Mouse (Mus musculus) hindbrain, embryonic 16.5 days (tissue): ENCODE results near the gene Pgbd5. TPM values are rescaled to one million over a fixed set of nuclear protein-coding genes. Genes with fewer than 3 reads are reported as not detected.

Experiments used
- ATAC-seq: fragments of 200-750 bp; cut with Nextera tagmentation; 2 replicates; pipeline ENCODE4 v1.8.0; 2017; ENCODE audit warnings: moderate TSS enrichment, moderate library complexity
- H3K27ac ChIP-seq: fragments of 300-500 bp; sonication (generic); 2 replicates; pipeline ENCODE4 v1.5.1; 2014; ENCODE audit warnings: low read depth, mild to moderate bottlenecking, control low read depth, low read length, moderate library complexity
- H3K27me3 ChIP-seq: fragments of 300-500 bp; sonication (generic); replicated peaks from 2 replicates; pipeline ENCODE4 v1.6.1; 2014; ENCODE audit warnings: low read length; ENCODE audit not compliant: control insufficient read depth, insufficient read depth
- H3K36me3 ChIP-seq: fragments of 300-500 bp; sonication (generic); 2 replicates; pipeline ENCODE4 v1.6.1; 2014; ENCODE audit warnings: mild to moderate bottlenecking, low read length, moderate library complexity, mixed read lengths; ENCODE audit not compliant: control insufficient read depth, insufficient read depth
- H3K4me1 ChIP-seq: fragments of 300-500 bp; sonication (generic); 2 replicates; pipeline ENCODE4 v1.6.1; 2014; ENCODE audit warnings: low read depth, low read length; ENCODE audit not compliant: control insufficient read depth, insufficient read depth
- H3K4me2 ChIP-seq: fragments of 300-500 bp; sonication (generic); 2 replicates; pipeline ENCODE4 v1.6.1; 2014; ENCODE audit warnings: mild to moderate bottlenecking, low read length, control low read depth, moderate library complexity
- H3K4me3 ChIP-seq: fragments of 300-500 bp; sonication (generic); 2 replicates; pipeline ENCODE4 v1.5.1; 2014; ENCODE audit warnings: mild to moderate bottlenecking, low read length, control low read depth, moderate library complexity
- H3K9ac ChIP-seq: fragments of 300-500 bp; sonication (generic); 2 replicates; pipeline ENCODE4 v1.6.1; 2014; ENCODE audit warnings: low read depth, mild to moderate bottlenecking, control low read depth, low read length, moderate library complexity
- H3K9me3 ChIP-seq: fragments of 300-500 bp; sonication (generic); 2 replicates; pipeline ENCODE4 v1.6.1; 2014; ENCODE audit warnings: mild to moderate bottlenecking, low read length, moderate library complexity; ENCODE audit not compliant: control insufficient read depth
- WGBS: fragments of 180-500 bp; shearing (Covaris S2); extraction: QIAGEN DNeasy Blood & Tissue Kit; methylation state at CpG from one replicate; pipeline ENCODE4 v1.1.7; 2014; 5-methylcytosine and 5-hydroxymethylcytosine counted together
- polyA plus RNA-seq: library from polyadenylated mRNA; unstranded; fragments of >200 nt; fragmentation: Nextera tagmentation; extraction: Ambion mirVana; gene quantifications from 2 replicates; pipeline ENCODE4 v1.2.1, GENCODE M21; 2015

Gene Pgbd5
- polyA plus RNA-seq, 1 experiment from 2014 or later: 13.6 TPM

DNA sequence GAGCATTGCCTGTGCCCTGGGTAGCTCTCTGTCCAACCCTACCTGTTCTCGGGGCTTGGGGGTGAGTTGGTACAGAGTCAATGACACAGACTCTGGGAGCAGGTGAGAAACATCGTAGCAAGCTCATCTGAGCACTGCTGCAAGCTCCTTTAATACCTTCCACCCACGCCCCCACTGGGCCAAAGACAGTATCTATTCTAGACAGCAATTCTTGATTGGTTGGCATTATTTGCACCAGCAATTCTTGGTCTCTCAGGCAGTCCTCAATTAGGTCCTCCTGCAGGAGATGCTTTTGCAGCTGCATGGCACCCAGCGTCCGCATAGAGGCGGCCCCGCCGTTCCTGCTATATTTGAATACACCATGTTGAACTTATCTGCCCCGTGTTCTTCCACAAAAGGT lies 22.7 kb upstream of the Pgbd5 start:
- no peak overlapping the region for H3K4me2 ChIP-seq
- no peak overlapping the region for H3K4me3 ChIP-seq
- no peak overlapping the region for H3K9ac ChIP-seq
- no peaks in the 10 kb centered on the region for H3K9me3 ChIP-seq
- ATAC-seq: no peak
- WGBS: 80% methylated on average over 9 of the region's 9 CpGs
- H3K27ac ChIP-seq: no peak overlapping the region
- H3K27me3 ChIP-seq: no peaks in the 10 kb centered on the region
- H3K36me3 ChIP-seq: no peaks in the 10 kb centered on the region
- H3K4me1 ChIP-seq: peaks cover 7% of the 10 kb centered on the region

- Histone ChIP-seq H3K9ac (no peak overlapping the region), H3K4me3 (no peak overlapping the region), H3K36me3 (no peaks in the 10 kb centered on the region), H3K27ac (no peak overlapping the region), H3K4me1 (peaks cover 7% of the 10 kb centered on the region), H3K9me3 (no peaks in the 10 kb centered on the region), H3K27me3 (no peaks in the 10 kb centered on the region), H3K4me2 (no peak overlapping the region)
- 34% methylated on average over 10 of the region's 10 CpGs for WGBS
- ATAC-seq: 0 out of 2 replicates have a peak, but pooled peaks have one; percentile 30
Observed at GRCm38 (mm10) chr8:124461103-124461502, 21.6 kb upstream of the Pgbd5 start.

DNA sequence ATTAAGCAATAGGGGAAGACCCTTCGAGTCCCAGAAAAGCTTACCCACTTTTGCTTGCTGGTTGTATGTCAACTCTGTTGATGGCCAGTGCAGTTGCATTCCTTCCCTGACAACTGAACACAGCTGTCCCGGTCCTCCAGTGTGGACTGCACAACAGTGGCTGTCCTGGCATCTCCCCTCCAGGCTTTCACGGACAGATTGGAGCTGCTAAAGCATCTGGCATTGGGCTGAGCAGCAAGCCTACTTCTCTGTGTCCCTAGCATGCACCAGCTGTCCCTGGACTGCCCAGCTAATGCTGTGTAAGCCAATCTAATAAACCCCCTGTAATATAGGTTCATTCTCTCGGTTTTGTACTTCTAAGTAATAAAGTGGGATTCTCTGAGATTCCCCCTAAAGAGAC lies 21.2 kb upstream of the Pgbd5 start:
- H3K4me2 ChIP-seq: no peak overlapping the region
- no peak overlapping the region for H3K27ac ChIP-seq
- peaks cover 7% of the 10 kb centered on the region for H3K4me1 ChIP-seq
- no peak overlapping the region for H3K4me3 ChIP-seq
- H3K9me3 ChIP-seq: no peaks in the 10 kb centered on the region
- ATAC-seq: 0 out of 2 replicates have a peak, but pooled peaks have one; percentile 14
- no peaks in the 10 kb centered on the region for H3K27me3 ChIP-seq
- no peak overlapping the region for H3K9ac ChIP-seq
- H3K36me3 ChIP-seq: no peaks in the 10 kb centered on the region
- 51% methylated on average over 4 of the region's 4 CpGs for WGBS

- WGBS: 49% methylated on average over 12 of the region's 12 CpGs
- Histone ChIP-seq H3K9ac (no peak overlapping the region), H3K4me3 (no peak overlapping the region), H3K27ac (no peak overlapping the region), H3K9me3 (no peaks in the 10 kb centered on the region), H3K4me1 (peaks cover 7% of the 10 kb centered on the region), H3K36me3 (no peaks in the 10 kb centered on the region), H3K27me3 (no peaks in the 10 kb centered on the region), H3K4me2 (no peak overlapping the region)
- ATAC-seq: no peak
Observed at GRCm38 (mm10) chr8:124459627-124460026, 20.2 kb upstream of the Pgbd5 start.

- Histone ChIP-seq H3K4me3 (no peak overlapping the region), H3K4me2 (no peak overlapping the region), H3K36me3 (no peaks in the 10 kb centered on the region), H3K27me3 (no peaks in the 10 kb centered on the region), H3K27ac (no peak overlapping the region), H3K4me1 (no peaks in the 10 kb centered on the region), H3K9me3 (no peaks in the 10 kb centered on the region; the same call in 1 of the 2 replicates), H3K9ac (no peak overlapping the region)
- ATAC-seq: no peak
- 50% methylated on average over 3 of the region's 3 CpGs for WGBS
Observed at GRCm38 (mm10) chr8:124455359-124455758, 15.9 kb upstream of the Pgbd5 start.

- no peak for ATAC-seq
- no peak overlapping the region for H3K27ac ChIP-seq
- no peak overlapping the region for H3K9ac ChIP-seq
- H3K9me3 ChIP-seq: no peaks in the 10 kb centered on the region; the same call in 1 of the 2 replicates
- 88% methylated on average over 8 of the region's 8 CpGs for WGBS
- peaks cover 2% of the 10 kb centered on the region; the same call in 1 of the 2 replicates for H3K4me1 ChIP-seq
- H3K4me3 ChIP-seq: no peak overlapping the region
- H3K27me3 ChIP-seq: no peaks in the 10 kb centered on the region
- no peaks in the 10 kb centered on the region for H3K36me3 ChIP-seq
- H3K4me2 ChIP-seq: no peak overlapping the region
Observed at GRCm38 (mm10) chr8:124450192-124450895, 10.9 kb upstream of the Pgbd5 start.

- Histone ChIP-seq H3K9ac (no peak overlapping the region), H3K27me3 (no peaks in the 10 kb centered on the region), H3K4me3 (no peak overlapping the region), H3K4me2 (no peak overlapping the region), H3K27ac (no peak overlapping the region), H3K36me3 (no peaks in the 10 kb centered on the region), H3K9me3 (no peaks in the 10 kb centered on the region; the same call in 1 of the 2 replicates), H3K4me1 (peaks cover 2% of the 10 kb centered on the region; the same call in 1 of the 2 replicates)
- no peak for ATAC-seq
- WGBS: 24% methylated on average over 10 of the region's 10 CpGs
Observed at GRCm38 (mm10) chr8:124448962-124449670, 9.7 kb upstream of the Pgbd5 start.

DNA sequence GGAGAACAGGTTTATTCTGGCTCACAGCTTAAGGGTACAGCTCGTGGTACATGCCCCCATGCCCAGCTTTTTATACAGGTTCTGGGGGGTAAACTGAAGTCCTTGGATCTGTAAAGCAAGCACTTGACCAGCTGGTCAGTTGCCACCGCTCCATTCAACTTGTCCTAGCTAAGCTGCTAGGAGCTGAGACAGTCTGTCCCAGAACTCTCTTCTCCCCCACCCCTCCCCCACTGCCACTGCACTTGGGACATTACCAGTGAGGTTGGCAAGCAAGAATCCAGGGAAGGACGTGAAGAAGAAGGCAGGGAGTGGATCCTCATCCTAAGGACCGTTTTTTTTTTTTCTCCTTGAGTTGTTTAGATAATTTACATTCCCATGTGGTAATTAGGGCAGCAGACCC lies 2.7 kb downstream of the Pgbd5 start:
- no peak for ATAC-seq
- peaks cover 24% of the 10 kb centered on the region for H3K4me1 ChIP-seq
- H3K4me3 ChIP-seq: no peak overlapping the region
- H3K36me3 ChIP-seq: no peaks in the 10 kb centered on the region
- no peaks in the 10 kb centered on the region for H3K9me3 ChIP-seq
- H3K27ac ChIP-seq: no peak overlapping the region
- no peak overlapping the region for H3K4me2 ChIP-seq
- no peaks in the 10 kb centered on the region; the same call in 1 of the 2 replicates for H3K27me3 ChIP-seq
- H3K9ac ChIP-seq: no peak overlapping the region
- WGBS: 13% methylated on average over 4 of the region's 4 CpGs

DNA sequence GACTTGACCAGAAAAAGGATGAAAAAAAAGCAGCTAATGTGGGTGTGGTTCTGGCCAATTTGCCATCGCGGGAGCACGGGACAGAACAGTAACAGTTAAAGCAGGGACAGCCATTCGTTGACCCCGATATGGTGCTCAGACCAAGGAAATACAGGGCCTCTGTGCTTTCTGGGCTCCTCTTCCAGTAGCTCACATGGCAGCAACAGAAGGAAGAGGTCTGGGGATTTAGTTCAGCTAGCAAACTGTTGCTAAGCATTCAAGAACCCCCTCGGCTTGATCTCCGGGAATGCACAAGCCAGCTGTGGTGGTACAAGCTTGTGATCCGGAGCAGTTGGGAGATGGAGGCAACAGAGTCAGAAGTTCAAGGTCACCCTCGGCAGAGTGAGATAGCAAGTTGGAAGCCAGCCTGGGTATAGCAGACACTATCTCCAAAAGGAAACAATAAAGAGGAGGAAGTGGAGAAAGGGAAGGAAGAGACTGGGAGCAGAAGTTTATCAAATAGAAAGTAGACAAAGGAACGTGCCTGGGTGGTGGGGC lies 3.7 kb downstream of the Pgbd5 start:
- ATAC-seq: no peak
- Histone ChIP-seq H3K9ac (no peak overlapping the region), H3K4me3 (no peak overlapping the region), H3K4me1 (peaks cover 33% of the 10 kb centered on the region), H3K36me3 (no peaks in the 10 kb centered on the region), H3K27me3 (no peaks in the 10 kb centered on the region; the same call in 1 of the 2 replicates), H3K27ac (no peak overlapping the region), H3K4me2 (no peak overlapping the region), H3K9me3 (no peaks in the 10 kb centered on the region)
- WGBS: 62% methylated on average over 10 of the region's 10 CpGs
